Mouse (Mus musculus) spleen, adult 2 months (tissue): ENCODE results near the gene Prr19.

Experiments
- CTCF ChIP-seq: fragments of 200-500 bp; IDR thresholded peaks from 2 replicates; pipeline ENCODE4 v1.5.1; 2011; ENCODE audit warnings: mild to moderate bottlenecking, inconsistent platforms; ENCODE audit not compliant: insufficient read depth, insufficient read length, insufficient replicate concordance; ENCODE audit errors: extremely low read depth
- POLR2A ChIP-seq: fragments of 200-500 bp; IDR thresholded peaks from 2 replicates; pipeline ENCODE4 v1.6.1; 2011; ENCODE audit warnings: low read depth, low read length, inconsistent platforms

- TF ChIP-seq POLR2A (no peak), CTCF (no peak)
These were observed 34.8 kb upstream of the Prr19 start for GRCm38 (mm10) chr7:25266180-25266962.
